In genomic region chr5:73632291-73632690, GRCm38 (mm10) we compare ENCODE assay signal across 27 mouse cellular contexts. TPM values are rescaled to one million over a fixed set of nuclear protein-coding genes. Genes with fewer than 3 reads are reported as not detected.
DNase-seq lines count a peak whose midpoint lies in the region; ATAC-seq and TF ChIP-seq lines count a peak whose summit lies in the region.
"Had no signal": no experiment of that assay in that cellular context is flagged by ENCODE, and none has a peak within 500 bp of the region (broad histone marks: within the 10 kb centered on the region; RNA-seq: fewer than 3 reads in every experiment).

Lrrc66 (minus strand) TSS chr5:73632526.

- TF ChIP-seq CTCF in intestine, postnatal 0 days (IDR thresholded peaks at IDR 0.05; ENCODE audit: low read depth), result no peak
- TF ChIP-seq CTCF in stomach, postnatal 0 days (IDR thresholded peaks at IDR 0.05; ENCODE audit: low read depth), result no peak

- peak; percentile 48 for DNase-seq in retina, postnatal 1 day
- DNase-seq in retina, embryonic 14.5 days (ENCODE audit: low spot score), result no peak
- peak; percentile 45 for DNase-seq in kidney, postnatal 14 days
- peak; percentile 28 for DNase-seq in stomach, postnatal 0 days (ENCODE audit: low spot score)
- DNase-seq in heart, postnatal 14 days, result no peak
- DNase-seq in B cell, adult 2 months, result no peak
- DNase-seq: adrenal gland, adult 2 months; adrenal gland, postnatal 36 days; cerebellum, adult 18-20 months; cerebellum, postnatal 14 days; gastrocnemius, postnatal 25 days; heart, adult 18-20 months; heart, postnatal 4 days; layer of hippocampus, postnatal 36 days; liver, embryonic 13.5 days; lung, adult 18-20 months; midbrain, embryonic 14.5 days had no signal

- no peaks in the 10 kb centered on the region for H3K27me3 ChIP-seq in intestine, postnatal 0 days (replicated peaks; ENCODE audit: control insufficient read depth, insufficient read depth, low read length)
- no peaks in the 10 kb centered on the region for H3K27me3 ChIP-seq in intestine, embryonic 16.5 days (replicated peaks; ENCODE audit: control insufficient read depth, insufficient read depth, low read length)
- no peaks in the 10 kb centered on the region for H3K27me3 ChIP-seq in stomach, postnatal 0 days (ENCODE audit: control insufficient read depth, insufficient read depth, low read length)
- H3K27me3 ChIP-seq: limb, embryonic 15.5 days; liver, embryonic 13.5 days; Patski had no signal

- H3K4me1 ChIP-seq in intestine, postnatal 0 days (replicated peaks; ENCODE audit: control insufficient read depth, insufficient read depth, low read length), result 0 out of 2 replicates have a peak, but pooled peaks cover 4% of the 10 kb centered on the region
- no peaks in the 10 kb centered on the region for H3K4me1 ChIP-seq in intestine, embryonic 16.5 days (ENCODE audit: control insufficient read depth, insufficient read depth, low read length)
- no peaks in the 10 kb centered on the region for H3K4me1 ChIP-seq in stomach, postnatal 0 days (replicated peaks; ENCODE audit: control insufficient read depth, insufficient read depth)

- ATAC-seq in intestine, postnatal 0 days, result no peak
- ATAC-seq in intestine, embryonic 16.5 days, result no peak
- no peak for ATAC-seq in stomach, postnatal 0 days (ENCODE audit: low FRiP score, low TSS enrichment)
- ATAC-seq: Patski had no signal

- H3K36me3 ChIP-seq in intestine, postnatal 0 days (ENCODE audit: control insufficient read depth, insufficient read depth), result 0 out of 2 replicates have a peak, but pooled peaks cover 13% of the 10 kb centered on the region
- no peaks in the 10 kb centered on the region for H3K36me3 ChIP-seq in intestine, embryonic 16.5 days (ENCODE audit: control insufficient read depth, insufficient read depth, low read length)
- H3K36me3 ChIP-seq in stomach, postnatal 0 days (ENCODE audit: control insufficient read depth, insufficient read depth, low read length), result peaks cover 3% of the 10 kb centered on the region

- no peak for TF ChIP-seq EP300 in stomach, postnatal 0 days (optimal IDR thresholded peaks at IDR 0.05)

- H3K9me3 ChIP-seq in intestine, postnatal 0 days (ENCODE audit: control insufficient read depth), result 0 out of 2 replicates have a peak, but pooled peaks cover 5% of the 10 kb centered on the region
- no peaks in the 10 kb centered on the region for H3K9me3 ChIP-seq in intestine, embryonic 16.5 days (ENCODE audit: control insufficient read depth, low read length)
- H3K9me3 ChIP-seq in stomach, postnatal 0 days (ENCODE audit: control insufficient read depth, low read length), result no peaks in the 10 kb centered on the region
- H3K9me3 ChIP-seq: hindbrain, embryonic 13.5 days; limb, embryonic 15.5 days; liver, embryonic 13.5 days had no signal

- H3K4me2 ChIP-seq in intestine, postnatal 0 days (replicated peaks; ENCODE audit: low read depth), result no peak within 1 kb of the TSS
- H3K4me2 ChIP-seq in intestine, embryonic 16.5 days (ENCODE audit: low read depth, low read length), result no peak within 1 kb of the TSS
- H3K4me2 ChIP-seq in stomach, postnatal 0 days (replicated peaks; ENCODE audit: low read depth), result no peak within 1 kb of the TSS
- H3K4me2 ChIP-seq: heart, embryonic 11.5 days; hindbrain, embryonic 13.5 days; limb, embryonic 15.5 days; liver, embryonic 13.5 days had no signal

- H3K27ac ChIP-seq in intestine, postnatal 0 days (ENCODE audit: low read depth, low read length), result no peak within 1 kb of the TSS
- no peak within 1 kb of the TSS for H3K27ac ChIP-seq in intestine, embryonic 16.5 days (ENCODE audit: low read length)
- no peak within 1 kb of the TSS for H3K27ac ChIP-seq in stomach, postnatal 0 days (replicated peaks)
- H3K27ac ChIP-seq: hindbrain, embryonic 13.5 days; limb, embryonic 10.5 days; limb, embryonic 15.5 days; liver, embryonic 13.5 days had no signal

- WGBS in intestine, postnatal 0 days, result 66% methylated on average over 8 of the region's 8 CpGs
- 81% methylated on average over 8 of the region's 8 CpGs for WGBS in intestine, embryonic 16.5 days
- 71% methylated on average over 8 of the region's 8 CpGs for WGBS in stomach, postnatal 0 days

- H3K4me3 ChIP-seq in intestine, postnatal 0 days (ENCODE audit: low read depth, low read length), result no peak within 1 kb of the TSS
- no peak within 1 kb of the TSS for H3K4me3 ChIP-seq in intestine, embryonic 16.5 days (ENCODE audit: low read length)
- no peak within 1 kb of the TSS for H3K4me3 ChIP-seq in stomach, postnatal 0 days (ENCODE audit: low read depth, low read length)
- H3K4me3 ChIP-seq: hindbrain, embryonic 13.5 days; limb, embryonic 10.5 days; limb, embryonic 15.5 days; liver, embryonic 13.5 days had no signal

- H3K9ac ChIP-seq in intestine, postnatal 0 days (ENCODE audit: low read depth, low read length), result no peak within 1 kb of the TSS
- no peak within 1 kb of the TSS for H3K9ac ChIP-seq in intestine, embryonic 16.5 days (ENCODE audit: low read depth, low read length)
- H3K9ac ChIP-seq in stomach, postnatal 0 days (ENCODE audit: low read length), result no peak within 1 kb of the TSS
- H3K9ac ChIP-seq: hindbrain, embryonic 13.5 days; limb, embryonic 15.5 days; liver, embryonic 13.5 days had no signal

- intact Hi-C loops in heart, postnatal 14 days (cut with DNase I), result no loop called here

RNA-seq across cellular contexts. Expression of gene Lrrc66, which starts in this region (rescaled TPM):
- polyA plus RNA-seq in intestine, postnatal 0 days (2015; fragmentation: Nextera tagmentation; extraction: Ambion mirVana), result 14.6 and 15.3 TPM in 2 replicates
- 7.2 and 10.3 TPM in 2 replicates for polyA plus RNA-seq in intestine, embryonic 16.5 days (2015; fragmentation: Nextera tagmentation; extraction: Ambion mirVana)
- 3.0 and 3.5 TPM in 2 replicates for polyA plus RNA-seq in stomach, postnatal 0 days (2015; fragmentation: Nextera tagmentation; extraction: Ambion mirVana)
- under 1 TPM in 1 of 2 experiments, not detected in 1; 0.07 TPM for total RNA-seq in heart, postnatal 14 days (2021)
- total RNA-seq: adrenal gland, adult 2 months; adrenal gland, postnatal 36 days; gastrocnemius, postnatal 25 days; heart, adult 18-20 months; layer of hippocampus, postnatal 36 days; monocyte, adult 5-6 weeks had no signal
- polyA plus RNA-seq: adrenal gland, adult 2 months; forebrain, embryonic 14.5 days; heart, embryonic 11.5 days; hindbrain, embryonic 13.5 days; midbrain, embryonic 14.5 days; neural tube, embryonic 14.5 days; Patski had no signal

Comparison
In these comparisons a context has a peak if more than half of its experiments do, and no peak if none do; other contexts are left out.
1. DNase-seq: peak in retina, postnatal 1 day (single experiment), kidney, postnatal 14 days (single experiment) and stomach, postnatal 0 days (single experiment); none in retina, embryonic 14.5 days (single experiment), heart, postnatal 14 days (0 of 2) and B cell, adult 2 months (0 of 2).